Mouse (Mus musculus) lung, embryonic 16.5 days (tissue): ENCODE measurements around the gene Aplnr. TPM values are rescaled to one million over a fixed set of nuclear protein-coding genes. Genes with fewer than 3 reads are reported as not detected.

Experiments used
- ATAC-seq: fragments of 200-750 bp; cut with Nextera tagmentation; 2 replicates; pipeline ENCODE4 v1.8.0; 2017; ENCODE audit warnings: low read depth, mild to moderate bottlenecking, moderate library complexity
- H3K27ac ChIP-seq: fragments of 300-500 bp; sonication (generic); 2 replicates; pipeline ENCODE4 v1.5.1; 2014; ENCODE audit warnings: mild to moderate bottlenecking, control low read depth, low read length
- H3K27me3 ChIP-seq: fragments of 300-500 bp; sonication (generic); 2 replicates; pipeline ENCODE4 v1.6.1; 2014; ENCODE audit warnings: low read depth, low read length, mixed read lengths; ENCODE audit not compliant: control insufficient read depth, insufficient read depth
- H3K36me3 ChIP-seq: fragments of 300-500 bp; sonication (generic); 2 replicates; pipeline ENCODE4 v1.6.1; 2014; ENCODE audit warnings: low read length; ENCODE audit not compliant: control insufficient read depth, insufficient read depth
- H3K4me1 ChIP-seq: fragments of 300-500 bp; sonication (generic); replicated peaks from 2 replicates; pipeline ENCODE4 v1.6.1; 2014; ENCODE audit warnings: low read length, mixed read lengths; ENCODE audit not compliant: control insufficient read depth, insufficient read depth
- H3K4me2 ChIP-seq: fragments of 300-500 bp; sonication (generic); 2 replicates; pipeline ENCODE4 v1.6.1; 2014; ENCODE audit warnings: low read depth, low read length, control low read depth
- H3K4me3 ChIP-seq: fragments of 300-500 bp; sonication (generic); 2 replicates; pipeline ENCODE4 v1.5.1; 2014; ENCODE audit warnings: mild to moderate bottlenecking, low read length, control low read depth
- H3K9ac ChIP-seq: fragments of 300-500 bp; sonication (generic); 2 replicates; pipeline ENCODE4 v1.6.1; 2014; ENCODE audit warnings: low read length, control low read depth
- H3K9me3 ChIP-seq: fragments of 300-500 bp; sonication (generic); 2 replicates; pipeline ENCODE4 v1.6.1; 2016; ENCODE audit warnings: low read length; ENCODE audit not compliant: control insufficient read depth
- WGBS: fragments of 180-500 bp; shearing (Covaris S2); extraction: QIAGEN DNeasy Blood & Tissue Kit; methylation state at CpG from one replicate; pipeline ENCODE4 v1.1.7; 2014; 5-methylcytosine and 5-hydroxymethylcytosine counted together
- polyA plus RNA-seq: library from polyadenylated mRNA; unstranded; fragments of >200 nt; fragmentation: Nextera tagmentation; extraction: Ambion mirVana; gene quantifications from 2 replicates; pipeline ENCODE4 v1.2.1, GENCODE M21; 2015

Gene Aplnr
- 172 and 194 TPM in 2 replicates for polyA plus RNA-seq

DNA sequence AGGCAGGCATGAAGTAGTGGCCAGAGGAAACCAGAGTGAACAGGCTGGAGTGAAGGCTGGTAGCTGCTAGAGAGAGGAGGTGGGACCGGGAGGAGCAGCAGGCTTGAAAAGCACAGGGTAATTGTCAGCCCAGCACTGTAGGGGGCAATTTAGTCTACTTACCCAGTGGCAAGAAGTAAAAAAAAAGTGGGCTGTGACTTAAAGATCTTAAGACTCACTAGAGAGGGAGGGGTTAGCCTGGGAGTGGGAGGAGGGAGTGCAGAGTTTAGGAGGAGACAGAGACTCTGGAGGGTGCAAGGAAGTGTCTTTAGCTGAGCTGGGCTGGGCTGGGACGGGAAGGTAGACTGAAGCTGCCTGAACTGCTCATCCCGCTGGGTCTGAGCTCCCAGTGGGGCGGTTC, at the start of gene Aplnr:
Gene Aplnr (plus strand): TSS at position 137 of the 400 bp plus-strand sequence.
- Histone ChIP-seq H3K27ac (peak within 1 kb of the TSS; percentile 73), H3K27me3 (no peaks in the 10 kb centered on the region), H3K9me3 (no peaks in the 10 kb centered on the region), H3K9ac (peak within 1 kb of the TSS; percentile 65), H3K36me3 (no peaks in the 10 kb centered on the region), H3K4me2 (no peak within 1 kb of the TSS), H3K4me1 (no peaks in the 10 kb centered on the region), H3K4me3 (peak within 1 kb of the TSS; percentile 46)
- WGBS: 10% methylated on average over 4 of the region's 4 CpGs
- ATAC-seq: peak; percentile 86

DNA sequence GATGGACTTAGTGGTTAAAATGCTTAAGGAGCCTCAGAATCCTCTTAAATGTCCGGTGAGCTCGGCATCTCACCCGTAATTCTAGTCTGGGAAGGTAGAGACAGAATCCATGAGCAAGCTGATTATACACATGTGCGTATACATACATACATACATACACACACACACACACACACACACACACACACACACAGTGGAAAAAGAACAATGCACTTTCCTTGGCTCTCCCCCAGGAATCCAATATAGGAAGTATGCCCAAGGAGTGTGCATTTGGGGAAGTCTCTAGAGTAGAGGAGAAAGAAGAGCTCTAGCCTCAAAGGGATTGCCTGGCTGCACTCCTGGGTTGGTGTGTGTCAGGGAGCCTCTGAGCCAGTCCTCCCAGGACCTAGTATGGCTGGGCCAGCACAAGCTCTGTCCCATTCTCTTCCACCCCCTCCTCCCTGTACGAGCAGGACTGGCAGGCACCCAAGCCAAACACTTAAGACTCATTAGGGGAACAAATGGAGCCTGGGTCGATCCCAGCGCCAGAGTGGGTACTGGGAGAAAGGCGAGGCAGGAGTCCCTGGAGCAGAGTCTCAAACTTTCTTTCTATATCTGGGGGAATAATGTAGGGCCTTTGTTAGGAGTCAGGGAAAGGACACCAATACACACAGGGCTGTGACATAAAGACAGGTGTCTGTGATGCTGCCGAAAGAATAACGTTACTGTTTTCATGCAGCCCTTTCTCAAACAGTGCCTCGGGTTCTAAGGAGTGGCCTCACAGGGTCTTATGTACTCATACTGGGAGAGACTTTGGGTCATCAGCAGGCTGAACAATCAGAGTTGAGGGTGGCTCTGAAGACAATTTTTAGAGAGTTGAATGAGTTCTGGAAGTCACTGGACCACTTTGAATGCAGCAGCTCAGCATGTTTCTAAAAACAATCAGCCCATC, 47.0 kb upstream of the Aplnr start:
- peak overlapping the region; percentile 12; the same call in 1 of the 2 replicates for H3K4me2 ChIP-seq
- WGBS: 38% methylated on average over 11 of the region's 11 CpGs
- peak overlapping the region; percentile 74 for H3K27ac ChIP-seq
- H3K9ac ChIP-seq: peak overlapping the region; percentile 37; the same call in 1 of the 2 replicates
- H3K27me3 ChIP-seq: no peaks in the 10 kb centered on the region
- H3K4me3 ChIP-seq: no peak overlapping the region
- ATAC-seq: peak; percentile 96
- no peaks in the 10 kb centered on the region for H3K9me3 ChIP-seq
- peaks cover 15% of the 10 kb centered on the region for H3K4me1 ChIP-seq
- H3K36me3 ChIP-seq: no peaks in the 10 kb centered on the region; the same call in 1 of the 2 replicates

DNA sequence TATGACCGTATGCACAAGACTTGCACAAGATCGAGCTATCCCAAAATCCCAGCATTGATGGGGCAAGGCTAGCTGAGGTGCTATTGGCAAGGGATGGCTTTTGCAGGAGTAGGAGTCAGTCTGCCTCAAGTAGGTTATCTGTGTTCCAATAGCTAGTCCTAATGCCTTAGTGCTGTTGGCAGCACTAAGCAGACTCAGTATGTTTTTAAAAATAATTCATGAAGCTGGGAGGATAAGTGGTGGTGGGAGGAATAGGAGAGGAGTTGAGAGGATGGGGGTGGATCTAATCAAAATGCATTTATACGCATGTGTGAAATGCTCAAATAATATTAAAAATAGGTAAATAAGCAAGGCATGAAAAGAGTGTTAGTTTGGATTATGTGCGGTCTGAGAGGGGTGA, 44.7 kb upstream of the Aplnr start:
- H3K9ac ChIP-seq: no peak overlapping the region
- peaks cover 20% of the 10 kb centered on the region for H3K4me1 ChIP-seq
- no peak overlapping the region for H3K4me3 ChIP-seq
- no peaks in the 10 kb centered on the region for H3K27me3 ChIP-seq
- H3K9me3 ChIP-seq: no peaks in the 10 kb centered on the region
- no peak for ATAC-seq
- 91% methylated on average over 4 of the region's 4 CpGs for WGBS
- no peak overlapping the region for H3K4me2 ChIP-seq
- no peaks in the 10 kb centered on the region for H3K36me3 ChIP-seq
- H3K27ac ChIP-seq: no peak overlapping the region

DNA sequence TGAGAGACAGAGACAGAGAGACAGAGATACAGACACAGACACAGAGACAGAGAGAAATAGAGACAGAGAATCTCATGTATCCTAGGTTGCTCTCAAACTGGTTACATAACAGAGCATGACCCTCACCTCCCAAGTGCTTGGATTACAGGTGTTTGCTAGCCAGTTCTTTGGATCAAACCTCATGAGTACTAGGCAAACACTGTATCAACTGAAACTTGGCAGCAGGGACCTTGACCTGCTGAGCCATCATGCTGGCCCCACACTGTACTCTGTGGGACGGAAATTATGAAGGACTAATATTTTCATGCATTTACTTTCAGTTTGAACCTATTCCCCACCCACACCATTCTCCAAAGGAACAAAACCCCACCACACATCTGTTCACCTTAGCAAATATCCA, 42.6 kb upstream of the Aplnr start:
- Histone ChIP-seq H3K9me3 (no peaks in the 10 kb centered on the region), H3K4me2 (no peak overlapping the region), H3K27me3 (no peaks in the 10 kb centered on the region), H3K27ac (0 out of 2 replicates have a peak overlapping the region, but pooled peaks have one; percentile 9), H3K4me3 (no peak overlapping the region), H3K9ac (no peak overlapping the region), H3K4me1 (peaks cover 20% of the 10 kb centered on the region), H3K36me3 (no peaks in the 10 kb centered on the region)
- ATAC-seq: peak; percentile 65
- 68% methylated on average over 1 of the region's 1 CpGs for WGBS

DNA sequence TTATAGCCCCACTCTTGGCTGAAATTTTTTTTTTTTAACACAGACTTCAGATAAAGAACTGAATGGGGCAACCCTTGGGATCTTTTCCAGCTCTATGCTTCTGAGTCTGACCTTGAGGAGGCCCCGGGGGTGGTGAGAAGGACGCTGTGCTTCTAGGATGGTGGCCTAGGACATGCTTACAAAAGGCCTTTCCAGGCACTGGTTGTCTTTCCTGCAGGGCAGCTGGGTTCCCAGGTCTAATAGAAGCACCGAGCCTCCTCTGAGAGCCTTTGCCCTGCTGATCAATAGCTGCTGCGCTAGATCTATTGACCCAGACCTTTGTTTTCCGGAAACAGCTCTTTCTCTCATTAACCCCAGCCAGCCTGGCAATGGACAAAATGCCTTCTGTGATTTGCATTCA, 40.1 kb upstream of the Aplnr start:
- no peak overlapping the region for H3K9ac ChIP-seq
- no peaks in the 10 kb centered on the region for H3K36me3 ChIP-seq
- H3K27me3 ChIP-seq: no peaks in the 10 kb centered on the region
- no peak for ATAC-seq
- no peak overlapping the region for H3K27ac ChIP-seq
- H3K9me3 ChIP-seq: no peaks in the 10 kb centered on the region; the same call in 1 of the 2 replicates
- H3K4me3 ChIP-seq: no peak overlapping the region
- peaks cover 9% of the 10 kb centered on the region; the same call in 1 of the 2 replicates for H3K4me1 ChIP-seq
- H3K4me2 ChIP-seq: no peak overlapping the region
- WGBS: 48% methylated on average over 5 of the region's 5 CpGs

DNA sequence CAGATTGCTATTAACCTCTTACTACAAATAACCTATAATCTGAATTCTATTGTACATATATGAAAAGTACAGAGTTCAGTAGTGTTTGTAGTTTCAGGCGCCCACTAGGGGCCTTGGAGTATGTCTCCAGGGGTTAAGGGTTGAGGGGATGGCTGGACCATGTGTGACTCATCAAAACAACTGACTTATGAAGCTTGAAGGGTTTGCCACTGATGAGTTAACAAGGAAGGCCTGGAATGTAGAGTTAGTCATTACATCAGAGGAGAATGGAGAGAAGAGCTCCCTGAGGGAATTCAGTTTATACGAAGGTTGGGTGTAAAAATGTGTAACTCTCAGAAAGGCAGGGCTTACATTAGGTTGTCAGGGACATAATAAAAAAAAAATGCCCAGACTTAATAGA, 38.0 kb upstream of the Aplnr start:
- H3K27me3 ChIP-seq: no peaks in the 10 kb centered on the region
- H3K36me3 ChIP-seq: no peaks in the 10 kb centered on the region
- ATAC-seq: no peak
- no peak overlapping the region for H3K4me3 ChIP-seq
- H3K9me3 ChIP-seq: peaks cover 3% of the 10 kb centered on the region; the same call in 1 of the 2 replicates
- H3K9ac ChIP-seq: no peak overlapping the region
- 0 out of 2 replicates have a peak overlapping the region, but pooled peaks have one; percentile 89 for H3K27ac ChIP-seq
- 77% methylated on average over 2 of the region's 2 CpGs for WGBS
- peaks cover 9% of the 10 kb centered on the region; the same call in 1 of the 2 replicates for H3K4me1 ChIP-seq
- no peak overlapping the region for H3K4me2 ChIP-seq

DNA sequence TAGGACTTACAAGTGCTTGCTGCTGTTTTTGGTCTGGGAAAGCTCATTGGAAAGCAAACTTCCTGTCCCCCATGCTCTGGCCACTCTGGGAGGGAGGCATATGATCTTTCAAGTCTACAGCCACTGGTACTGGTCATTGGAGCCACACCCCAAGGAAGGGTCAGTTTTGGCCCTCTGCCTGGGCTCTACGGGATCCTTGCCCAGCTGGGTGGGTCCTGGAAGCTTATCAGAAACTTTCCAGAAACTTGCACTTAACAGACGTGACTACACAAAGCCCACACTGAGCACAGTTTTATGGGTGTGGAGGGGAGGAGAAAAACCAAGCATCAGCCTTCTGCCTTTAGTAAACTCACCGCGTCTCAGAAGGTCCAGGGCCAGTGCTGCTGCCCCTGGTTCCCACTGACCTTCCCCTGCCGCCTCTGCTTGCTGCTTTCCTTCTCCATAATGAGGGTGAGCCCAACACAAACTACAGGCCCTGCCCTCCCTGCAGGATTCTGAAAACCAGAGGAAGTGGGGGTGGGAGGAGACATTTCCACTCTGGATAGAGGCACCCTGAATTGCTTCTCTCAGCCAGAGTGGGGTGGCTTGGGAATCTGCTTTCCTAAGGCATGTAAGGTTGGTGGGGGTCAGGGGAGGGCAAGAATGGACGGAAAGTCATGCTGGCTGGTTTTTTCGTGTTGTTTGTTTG, 37.1 kb upstream of the Aplnr start:
- H3K4me2 ChIP-seq: no peak overlapping the region; the same call in 1 of the 2 replicates
- H3K36me3 ChIP-seq: no peaks in the 10 kb centered on the region
- H3K9me3 ChIP-seq: peaks cover 3% of the 10 kb centered on the region; the same call in 1 of the 2 replicates
- peaks cover 9% of the 10 kb centered on the region; the same call in 1 of the 2 replicates for H3K4me1 ChIP-seq
- peak overlapping the region; percentile 5; the same call in 1 of the 2 replicates for H3K4me3 ChIP-seq
- H3K27me3 ChIP-seq: no peaks in the 10 kb centered on the region
- peak; percentile 91 for ATAC-seq
- peak overlapping the region; percentile 89 for H3K27ac ChIP-seq
- 34% methylated on average over 7 of the region's 7 CpGs for WGBS
- peak overlapping the region; percentile 30; the same call in 1 of the 2 replicates for H3K9ac ChIP-seq

DNA sequence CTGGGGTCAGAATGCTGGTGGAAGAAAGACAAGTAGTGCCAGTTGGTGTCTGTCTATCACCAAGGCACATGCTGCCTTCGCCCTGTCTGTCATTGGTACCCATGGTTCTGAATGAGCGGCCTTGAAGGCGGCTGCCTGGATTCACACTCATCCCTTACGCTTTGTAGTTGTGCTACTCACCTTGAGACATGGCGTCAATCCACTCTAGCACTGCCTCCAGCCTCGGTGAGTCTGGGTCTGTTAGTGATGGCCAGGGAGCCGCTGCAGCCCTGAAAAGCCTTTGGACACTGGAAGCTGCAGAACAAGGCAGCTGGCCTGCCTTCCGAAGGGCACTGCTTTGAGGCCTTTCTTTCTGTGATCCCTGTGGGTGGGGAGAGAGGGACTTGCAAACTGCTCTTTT, 32.8 kb upstream of the Aplnr start:
- no peak for ATAC-seq

More for the DNA sequence above, 32.8 kb upstream of the Aplnr start:
- H3K9ac ChIP-seq: no peak overlapping the region
- WGBS: 78% methylated on average over 8 of the region's 8 CpGs
- H3K27ac ChIP-seq: no peak overlapping the region
- no peaks in the 10 kb centered on the region for H3K27me3 ChIP-seq
- no peak overlapping the region for H3K4me2 ChIP-seq
- no peak overlapping the region for H3K4me3 ChIP-seq
- H3K4me1 ChIP-seq: peaks cover 21% of the 10 kb centered on the region
- H3K36me3 ChIP-seq: no peaks in the 10 kb centered on the region
- peaks cover 3% of the 10 kb centered on the region; the same call in 1 of the 2 replicates for H3K9me3 ChIP-seq
